Mouse (Mus musculus): ENCODE measurements at regions not wholly inside any gene's neighbourhood (a gene's known extent, or its start where the extent isn't known, plus 50 kb on each side); places are given as distances from the start of the nearest gene placed in this dataset.
"Not testable (repeated sequence)": the region's sequence is repeated elsewhere in the genome, so short reads cannot be mapped to it uniquely, and the experiment has no call there.

DNA sequence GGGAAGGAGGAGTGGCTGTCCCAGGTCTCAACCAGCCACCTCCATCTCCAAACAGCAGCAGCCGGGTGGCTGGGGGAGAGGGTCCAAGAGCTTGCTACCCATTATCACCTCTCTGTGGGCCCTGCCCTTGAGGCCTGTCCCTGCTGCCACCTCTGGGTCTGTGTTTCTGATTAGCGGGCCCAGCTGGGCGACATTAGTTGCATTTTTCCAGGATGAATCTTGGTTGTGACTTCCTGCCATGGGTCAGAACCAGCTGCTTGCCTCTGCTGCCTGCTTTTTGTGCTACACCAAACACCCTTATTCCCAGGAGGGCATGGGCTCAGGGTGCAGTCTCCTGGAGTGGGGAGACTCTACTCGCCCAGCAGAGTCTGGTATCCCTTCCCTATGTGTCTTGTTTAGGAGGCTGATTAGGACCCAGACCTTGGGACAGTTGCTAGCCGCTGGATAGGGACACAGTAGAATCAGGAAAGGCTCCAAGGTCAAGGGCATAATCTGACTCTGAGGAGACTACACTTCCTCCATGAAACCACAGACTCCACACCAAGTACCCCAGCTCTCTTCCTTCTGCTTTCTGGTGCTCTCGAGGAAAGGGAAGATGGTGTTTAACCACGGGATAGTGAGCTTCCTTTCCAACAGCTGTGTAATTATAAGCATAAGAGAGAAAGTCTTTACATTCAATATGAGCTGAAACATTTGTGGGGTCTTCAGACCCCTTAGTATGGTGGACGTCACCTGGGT is 278.4 kb downstream of the Cyp26b1 start:
- no peak for DNase-seq (ENCODE audit: low spot score in 2 of 2)

DNA sequence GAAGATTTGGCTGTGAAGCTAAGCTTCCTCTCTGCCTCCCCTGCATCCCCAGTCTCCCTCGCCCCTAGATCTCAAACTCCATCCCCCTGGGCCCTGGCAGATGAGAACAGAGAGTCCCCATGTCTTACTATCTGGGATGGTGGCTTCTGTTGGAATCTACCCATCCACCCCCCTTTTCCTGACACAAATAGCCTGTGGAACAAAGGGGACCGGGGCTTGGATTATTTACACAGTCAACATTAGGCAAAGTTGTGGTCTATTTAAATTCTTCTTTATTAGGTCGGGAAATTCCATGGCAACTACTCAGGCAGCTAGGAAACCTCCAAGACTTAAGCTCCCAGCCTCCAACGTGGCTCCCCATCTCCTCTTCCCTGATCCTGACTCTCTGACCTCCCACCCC is 279.9 kb downstream of the Cyp26b1 start:
- no peak for DNase-seq (ENCODE audit: low spot score in 2 of 2)

GRCm38 (mm10) chr6:84310635-84311241 is 283.0 kb downstream of the Cyp26b1 start:
- no peak for DNase-seq (ENCODE audit: low spot score in 2 of 2)

DNA sequence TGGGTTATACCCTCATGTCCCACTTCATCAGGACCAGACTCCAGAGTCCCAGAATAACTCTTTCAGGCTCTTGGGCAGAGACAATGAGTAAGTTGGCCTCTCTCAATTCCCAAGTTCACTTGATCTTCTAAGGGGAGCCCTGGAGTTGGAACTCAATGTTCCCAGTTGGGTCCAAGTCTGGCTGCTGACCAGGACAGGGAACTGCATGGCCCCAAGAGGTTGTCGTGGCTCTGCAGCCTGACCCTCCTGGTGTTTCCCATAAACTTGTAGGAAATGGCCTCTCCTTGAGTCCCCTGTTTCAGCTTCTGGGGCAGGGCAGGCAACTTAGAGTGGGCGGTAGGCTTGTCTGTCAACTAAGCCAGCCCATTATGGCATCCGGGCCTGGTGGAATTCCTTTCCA is 286.2 kb downstream of the Cyp26b1 start:
- DNase-seq (ENCODE audit: low spot score in 2 of 2), result no peak

DNA sequence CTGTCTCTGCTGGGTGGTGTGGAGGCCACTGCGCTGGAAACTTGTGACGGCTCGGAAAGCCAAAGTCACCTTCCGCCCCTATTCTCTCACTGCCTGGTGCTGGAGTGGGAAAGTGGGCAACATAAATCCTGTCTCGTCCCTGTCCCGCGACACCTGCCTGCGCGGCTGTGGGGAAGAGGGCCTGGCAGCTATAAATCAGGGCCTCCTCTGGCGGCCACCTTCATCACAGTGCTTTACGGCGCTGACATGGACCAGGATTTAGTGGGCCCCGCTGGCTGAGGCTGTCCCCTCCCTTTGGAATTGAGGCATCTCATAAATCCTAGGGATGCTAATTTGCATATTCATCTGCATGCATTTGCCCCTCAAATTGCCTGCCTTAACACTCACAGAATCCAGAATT is 287.1 kb downstream of the Cyp26b1 start:
- no peak for DNase-seq (ENCODE audit: low spot score in 2 of 2)

DNA sequence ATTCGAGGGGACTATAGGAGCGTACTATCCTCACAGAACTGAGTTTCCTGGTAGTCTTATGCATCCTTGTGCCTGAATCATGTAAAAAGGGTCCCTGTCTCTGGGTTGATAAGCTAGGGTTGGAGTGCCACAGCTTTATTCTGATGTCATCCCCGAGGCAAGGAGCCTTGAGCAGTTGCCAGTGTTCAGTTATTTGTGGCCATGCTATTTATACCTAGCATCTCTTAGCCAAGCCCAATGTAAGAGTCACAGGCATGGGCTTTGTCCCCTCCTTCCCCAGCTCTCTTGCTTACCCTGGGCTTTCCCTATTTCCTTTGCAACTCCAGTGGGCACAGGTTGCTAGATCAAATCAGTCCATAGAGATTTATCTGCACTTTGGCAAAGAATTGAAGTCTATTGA is 288.6 kb downstream of the Cyp26b1 start:
- no peak for DNase-seq (ENCODE audit: low spot score in 2 of 2)

DNA sequence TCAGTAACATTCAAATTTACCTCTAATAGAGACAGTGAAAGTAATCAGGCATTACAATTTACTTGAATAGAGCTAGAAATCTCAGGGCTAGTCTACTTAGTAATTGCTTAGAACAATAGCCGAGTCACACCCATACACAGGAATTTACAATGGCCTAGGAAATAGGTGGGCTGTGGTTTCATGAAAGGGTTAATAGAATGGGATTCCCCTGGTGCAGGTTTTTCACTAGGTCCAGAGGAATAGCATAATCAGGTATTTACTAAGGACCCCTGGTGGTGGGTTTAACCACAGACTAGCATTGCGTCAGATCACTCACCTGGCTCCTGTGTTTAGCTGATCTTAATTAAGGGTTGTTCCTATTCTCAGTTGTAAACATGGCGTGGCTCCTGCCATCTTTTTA is 290.8 kb downstream of the Cyp26b1 start:
- not testable (repeated sequence) for DNase-seq (ENCODE audit: low spot score in 2 of 2)

GRCm38 (mm10) chr6:84299936-84300335 is 291.5 kb downstream of the Dysf start:
- DNase-seq (ENCODE audit: low spot score in 2 of 2), result no peak

GRCm38 (mm10) chr6:84299146-84299545 is 290.8 kb downstream of the Dysf start:
- DNase-seq (ENCODE audit: low spot score in 2 of 2), result no peak

- not testable (repeated sequence) for DNase-seq (ENCODE audit: low spot score in 2 of 2)
Observed at GRCm38 (mm10) chr6:84273907-84274306, 265.5 kb downstream of the Dysf start.

DNA sequence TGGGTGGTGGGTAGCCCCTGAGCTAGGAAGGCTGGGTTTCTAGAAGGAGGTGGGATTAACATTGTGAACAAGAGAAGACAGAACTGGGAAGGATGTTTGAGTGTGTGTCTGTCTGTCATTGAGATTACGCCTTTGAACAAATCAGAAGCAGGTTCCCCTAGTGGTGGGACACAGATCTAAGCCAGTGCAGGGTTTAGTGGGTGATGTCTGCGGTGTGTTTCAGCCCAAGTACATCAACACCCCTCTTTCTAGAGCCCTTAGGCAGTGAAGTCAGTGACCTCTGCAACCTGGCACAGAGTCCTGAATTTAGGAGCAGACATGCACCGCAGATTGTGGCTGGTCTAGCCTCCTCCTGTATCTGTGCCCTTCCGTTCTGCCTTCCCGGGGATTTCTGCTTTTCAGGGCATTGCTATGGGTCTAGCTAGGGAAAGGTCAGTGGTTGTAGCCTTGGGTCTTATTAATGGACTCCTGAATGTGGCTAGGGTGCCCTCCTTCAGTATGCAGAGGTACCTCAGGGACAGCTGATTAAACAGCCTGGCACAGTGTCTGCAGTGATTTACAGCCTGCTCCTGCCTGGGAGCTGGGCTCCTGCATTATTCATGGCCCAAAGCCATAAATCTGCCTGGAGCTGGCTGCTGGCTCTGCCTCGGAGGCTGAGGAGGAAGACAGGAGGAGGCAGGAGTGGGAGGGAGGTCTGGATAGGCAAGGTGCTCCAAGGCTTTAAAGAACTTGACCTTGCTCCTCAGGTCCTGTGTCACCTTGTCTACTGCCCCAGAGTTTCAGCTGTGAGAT is 264.3 kb downstream of the Dysf start:
- no peak for DNase-seq (ENCODE audit: low spot score in 2 of 2)

DNA sequence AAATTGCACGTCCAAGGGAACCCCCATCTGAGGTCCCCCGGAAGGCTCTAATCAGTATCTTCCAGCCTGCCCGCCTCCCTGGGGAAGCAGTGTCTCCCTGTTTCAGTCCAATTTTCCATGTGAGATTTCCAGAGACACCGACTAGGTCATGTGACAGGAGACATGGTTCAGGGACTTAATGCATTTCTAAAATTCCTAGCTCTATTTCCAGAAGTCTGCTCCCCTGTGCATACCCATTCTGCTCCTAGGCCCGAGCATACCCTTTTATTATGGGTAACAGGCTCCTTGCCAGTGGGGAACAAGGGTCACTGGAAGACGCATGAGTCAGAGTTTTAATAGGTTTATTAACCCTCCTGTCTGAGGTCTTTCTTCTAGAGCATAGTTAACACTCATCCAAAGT is 263.6 kb downstream of the Dysf start:
- DNase-seq (ENCODE audit: low spot score in 2 of 2), result no peak

GRCm38 (mm10) chr6:84271441-84271840 is 263.1 kb downstream of the Dysf start:
- DNase-seq (ENCODE audit: low spot score in 2 of 2), result no peak

- no peak for DNase-seq (ENCODE audit: low spot score in 2 of 2)
Observed at GRCm38 (mm10) chr6:84270518-84271165, 262.3 kb downstream of the Dysf start.

- no peak for DNase-seq (ENCODE audit: low spot score in 2 of 2)
Observed at GRCm38 (mm10) chr6:84269478-84269877, 261.1 kb downstream of the Dysf start.

DNA sequence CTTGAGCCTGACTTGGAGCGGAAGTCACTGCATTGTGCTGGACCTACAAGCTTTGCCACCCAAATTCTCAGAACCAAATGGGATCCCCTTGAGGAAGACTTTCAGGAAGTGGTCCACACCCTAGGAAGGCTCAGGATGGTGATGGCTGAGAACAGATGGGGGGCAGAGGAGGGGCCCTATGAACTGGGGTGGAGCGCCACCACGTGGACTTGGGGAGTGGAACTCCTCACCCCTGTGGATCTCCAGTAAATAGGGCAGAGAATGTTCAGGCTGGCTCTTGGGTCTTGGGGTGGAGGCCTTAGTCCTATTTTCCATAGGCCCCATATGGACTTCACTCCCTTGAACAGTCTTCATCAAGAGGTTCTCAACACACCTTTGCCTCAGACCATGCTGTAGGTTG is 260.6 kb downstream of the Dysf start:
- no peak for DNase-seq (ENCODE audit: low spot score in 2 of 2)

GRCm38 (mm10) chr6:84268111-84268510 is 259.7 kb downstream of the Dysf start:
- no peak for DNase-seq (ENCODE audit: low spot score in 2 of 2)

DNA sequence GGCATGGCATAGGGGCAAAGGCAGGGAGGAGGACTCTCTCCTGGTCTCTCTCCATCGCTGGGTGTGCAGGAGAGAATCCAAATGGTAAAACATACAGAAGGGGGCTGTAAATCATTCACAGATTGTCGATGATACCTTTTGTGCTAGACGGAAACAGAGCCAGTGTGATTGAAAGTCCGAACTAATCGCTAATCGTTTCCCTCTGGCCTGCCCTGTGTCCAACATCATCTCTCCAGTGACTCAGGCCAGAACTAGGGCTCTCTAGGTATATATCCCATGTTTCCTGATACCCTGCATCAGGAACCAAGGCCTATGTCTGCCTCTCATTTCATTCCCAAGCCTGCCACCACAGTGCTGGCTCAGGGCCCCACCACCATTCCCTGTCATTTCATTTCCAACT is 259.1 kb downstream of the Dysf start:
- DNase-seq (ENCODE audit: low spot score in 2 of 2), result no peak

DNA sequence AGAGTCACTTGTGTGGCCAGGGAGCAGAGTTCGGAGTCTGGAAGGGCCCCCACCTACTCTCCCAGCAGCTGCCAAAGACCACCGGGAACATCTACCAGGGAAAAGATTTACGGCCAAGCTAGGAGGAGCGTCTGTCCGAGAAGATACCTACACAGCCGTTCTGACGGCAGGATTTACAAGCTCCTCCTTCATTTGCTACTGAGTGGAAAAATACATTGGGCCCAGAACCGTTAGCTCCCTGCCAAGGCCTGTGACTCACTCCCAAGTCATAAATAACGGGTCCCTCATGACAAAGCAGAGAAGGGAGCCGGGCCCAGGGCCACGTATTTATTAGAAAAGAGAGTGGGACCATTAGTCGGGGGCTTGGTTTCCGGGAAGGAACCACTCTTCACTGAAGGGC is 258.3 kb downstream of the Dysf start:
- DNase-seq (ENCODE audit: low spot score in 2 of 2), result no peak

DNA sequence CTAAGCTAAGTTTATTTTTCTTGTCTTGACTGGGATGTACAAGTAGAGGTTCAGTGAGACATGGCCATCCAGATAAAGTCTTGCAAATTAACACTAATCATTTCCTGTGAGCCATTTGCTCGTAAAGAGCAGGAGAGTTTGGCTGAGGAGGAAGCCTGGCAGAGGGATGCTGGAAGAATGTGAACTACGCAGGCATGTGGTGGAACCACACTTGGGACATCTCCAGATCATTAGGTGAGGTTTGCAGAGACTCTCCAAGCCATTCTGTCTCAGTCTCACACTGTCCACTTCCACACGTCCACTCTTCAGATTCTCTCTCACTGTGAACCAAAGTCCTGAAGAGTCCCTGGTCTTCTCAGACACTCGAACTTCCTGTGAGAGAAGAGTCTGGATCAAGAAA is 256.3 kb downstream of the Dysf start:
- DNase-seq (ENCODE audit: low spot score in 2 of 2), result no peak

GRCm38 (mm10) chr6:84263686-84264085 is 255.3 kb downstream of the Dysf start:
- no peak for DNase-seq (ENCODE audit: low spot score in 2 of 2)

- no peak for DNase-seq (ENCODE audit: low spot score in 2 of 2)
Observed at GRCm38 (mm10) chr6:84262766-84263165, 254.4 kb downstream of the Dysf start.
